Mouse (Mus musculus) ovary, postnatal 10 days (tissue): ENCODE data around the gene Cacna1c.
"Not testable (repeated sequence)": the region's sequence is repeated elsewhere in the genome, so short reads cannot be mapped to it uniquely, and the experiment has no call there.

ENCODE experiments used
- DNase-seq: peaks from one replicate; pipeline ENCODE4 v3.0.0; 2022; ENCODE audit warnings: low spot score

Gene Cacna1c

GRCm38 (mm10) chr6:119213375-119213774 lies 17.2 kb upstream of the Cacna1c start:
- DNase-seq = no peak

- DNase-seq = not testable (repeated sequence)
Observed at GRCm38 (mm10) chr6:119206006-119206405, 9.8 kb upstream of the Cacna1c start.

- no peak for DNase-seq
Observed at GRCm38 (mm10) chr6:119204915-119205314, 8.7 kb upstream of the Cacna1c start.

- DNase-seq = no peak
Observed at GRCm38 (mm10) chr6:119204286-119204685, 8.1 kb upstream of the Cacna1c start.

GRCm38 (mm10) chr6:119201575-119201974 lies 5.4 kb upstream of the Cacna1c start:
- no peak for DNase-seq

- DNase-seq = no peak
Observed at GRCm38 (mm10) chr6:119200362-119200761, 4.1 kb upstream of the Cacna1c start.

- no peak for DNase-seq
Observed at GRCm38 (mm10) chr6:119199274-119199879, 3.2 kb upstream of the Cacna1c start.

GRCm38 (mm10) chr6:119198534-119199273 lies 2.5 kb upstream of the Cacna1c start:
- no peak for DNase-seq

GRCm38 (mm10) chr6:119194601-119195000 lies 1.6 kb downstream of the Cacna1c start:
- no peak for DNase-seq

- no peak for DNase-seq
Observed at GRCm38 (mm10) chr6:119194161-119194560, 2.1 kb downstream of the Cacna1c start.

- DNase-seq = no peak
Observed at GRCm38 (mm10) chr6:119193571-119194154, 2.6 kb downstream of the Cacna1c start.

- no peak for DNase-seq
Observed at GRCm38 (mm10) chr6:119191478-119191877, 4.7 kb downstream of the Cacna1c start.

- DNase-seq = no peak
Observed at GRCm38 (mm10) chr6:119187631-119188030, 8.6 kb downstream of the Cacna1c start.

GRCm38 (mm10) chr6:119186658-119187057 lies 9.6 kb downstream of the Cacna1c start:
- DNase-seq = no peak

- DNase-seq = no peak
Observed at GRCm38 (mm10) chr6:119183781-119184180, 12.4 kb downstream of the Cacna1c start.

- no peak for DNase-seq
Observed at GRCm38 (mm10) chr6:119182211-119182610, 14.0 kb downstream of the Cacna1c start.

- DNase-seq = no peak
Observed at GRCm38 (mm10) chr6:119180188-119180587, 16.0 kb downstream of the Cacna1c start.

- no peak for DNase-seq
Observed at GRCm38 (mm10) chr6:119177101-119177500, 19.1 kb downstream of the Cacna1c start.

GRCm38 (mm10) chr6:119176103-119176502 lies 20.1 kb downstream of the Cacna1c start:
- no peak for DNase-seq

GRCm38 (mm10) chr6:119175078-119175853 lies 21.0 kb downstream of the Cacna1c start, which contains the start of gene Dcp1b:
Gene Dcp1b, plus strand, starts transcription at chr6:119175253.
- peak; percentile 76 for DNase-seq

- DNase-seq = no peak
Observed at GRCm38 (mm10) chr6:119174307-119175074, 21.7 kb downstream of the Cacna1c start.

GRCm38 (mm10) chr6:119165677-119166076 lies 30.5 kb downstream of the Cacna1c start:
- no peak for DNase-seq
